Mouse (Mus musculus) forebrain, embryonic 14.5 days (tissue): ENCODE results near the gene Atp6v1b1. TPM values are rescaled to one million over a fixed set of nuclear protein-coding genes. Genes with fewer than 3 reads are reported as not detected.

Experiments
- ATAC-seq: fragments of 200-750 bp; cut with Nextera tagmentation; 2 replicates; pipeline ENCODE4 v1.8.0; 2017; ENCODE audit warnings: mild to moderate bottlenecking, moderate library complexity
- DNase-seq: peaks from one replicate; pipeline ENCODE4 v3.0.0-alpha.2; 2015; ENCODE audit warnings: low spot score
- H3K27ac ChIP-seq: fragments of 300-500 bp; sonication (generic); 2 replicates; pipeline ENCODE4 v1.5.1; 2014; ENCODE audit warnings: low read depth, mild to moderate bottlenecking, control low read depth, low read length, moderate library complexity
- H3K27me3 ChIP-seq: fragments of 300-500 bp; sonication (generic); replicated peaks from 2 replicates; pipeline ENCODE4 v1.6.1; 2014; ENCODE audit warnings: low read length, control low read depth, mixed read lengths; ENCODE audit not compliant: control insufficient read depth, insufficient read depth
- H3K36me3 ChIP-seq: fragments of 300-500 bp; sonication (generic); 2 replicates; pipeline ENCODE4 v1.6.1; 2014; ENCODE audit warnings: low read length, control low read depth; ENCODE audit not compliant: control insufficient read depth, insufficient read depth
- H3K4me1 ChIP-seq: fragments of 300-500 bp; sonication (generic); 2 replicates; pipeline ENCODE4 v1.6.1; 2014; ENCODE audit warnings: antibody characterized with exemption, low read length, control low read depth; ENCODE audit not compliant: control insufficient read depth, insufficient read depth
- H3K4me2 ChIP-seq: fragments of 300-500 bp; sonication (generic); 2 replicates; pipeline ENCODE4 v1.6.1; 2014; ENCODE audit warnings: mild to moderate bottlenecking, control low read depth, low read length
- H3K4me3 ChIP-seq: fragments of 300-500 bp; sonication (generic); 2 replicates; pipeline ENCODE4 v1.5.1; 2014; ENCODE audit warnings: low read depth, low read length, control low read depth
- H3K9ac ChIP-seq: fragments of 300-500 bp; sonication (generic); 2 replicates; pipeline ENCODE4 v1.6.1; 2014; ENCODE audit warnings: mild to moderate bottlenecking, low read length, control low read depth, moderate library complexity
- H3K9me3 ChIP-seq: fragments of 300-500 bp; sonication (generic); replicated peaks from 2 replicates; pipeline ENCODE4 v1.6.1; 2016; ENCODE audit warnings: low read length, control low read depth, mixed read lengths; ENCODE audit not compliant: control insufficient read depth
- WGBS: fragments of 180-500 bp; shearing (Covaris S2); extraction: QIAGEN DNeasy Blood & Tissue Kit; methylation state at CpG from one replicate; pipeline ENCODE4 v1.1.7; 2014; 5-methylcytosine and 5-hydroxymethylcytosine counted together
- polyA plus RNA-seq: library from polyadenylated mRNA; unstranded; fragments of >200 nt; fragmentation: Nextera tagmentation; extraction: Ambion mirVana; gene quantifications from 2 replicates; pipeline ENCODE4 v1.2.1, GENCODE M21; 2014

The Atp6v1b1 gene
- not detected in 2 replicates for polyA plus RNA-seq

- WGBS = 57% methylated on average over 5 of the region's 5 CpGs
- H3K4me1 ChIP-seq = no peaks in the 10 kb centered on the region
- H3K27ac ChIP-seq = no peak within 1 kb of the TSS
- no peak within 1 kb of the TSS for H3K9ac ChIP-seq
- ATAC-seq = peak; percentile 73; the same call in 1 of the 2 replicates
- H3K27me3 ChIP-seq = no peaks in the 10 kb centered on the region
- DNase-seq = peak; percentile 55
- no peak within 1 kb of the TSS for H3K4me2 ChIP-seq
- no peaks in the 10 kb centered on the region for H3K36me3 ChIP-seq
- no peaks in the 10 kb centered on the region for H3K9me3 ChIP-seq
- H3K4me3 ChIP-seq = no peak within 1 kb of the TSS
Observed at GRCm38 (mm10) chr6:83742761-83743160, at the start of gene Atp6v1b1. Atp6v1b1 (plus strand) TSS chr6:83742990.

GRCm38 (mm10) chr6:83693835-83694234, 49.0 kb upstream of the Atp6v1b1 start:
- no peaks in the 10 kb centered on the region for H3K4me1 ChIP-seq
- peaks cover 91% of the 10 kb centered on the region for H3K27me3 ChIP-seq
- H3K27ac ChIP-seq = no peak overlapping the region
- H3K36me3 ChIP-seq = no peaks in the 10 kb centered on the region
- no peak for ATAC-seq
- H3K9ac ChIP-seq = no peak overlapping the region
- under 1% methylated on average over 9 of the region's 9 CpGs for WGBS
- H3K4me2 ChIP-seq = no peak overlapping the region
- H3K9me3 ChIP-seq = no peaks in the 10 kb centered on the region
- H3K4me3 ChIP-seq = no peak overlapping the region
- peak; percentile 88 for DNase-seq

- no peak overlapping the region for H3K9ac ChIP-seq
- H3K27ac ChIP-seq = no peak overlapping the region
- ATAC-seq = no peak
- no peak overlapping the region for H3K4me3 ChIP-seq
- no peak for DNase-seq
- peaks cover 96% of the 10 kb centered on the region for H3K27me3 ChIP-seq
- no peak overlapping the region for H3K4me2 ChIP-seq
- WGBS = 4% methylated on average over 3 of the region's 3 CpGs
- H3K4me1 ChIP-seq = no peaks in the 10 kb centered on the region
- H3K9me3 ChIP-seq = no peaks in the 10 kb centered on the region
- H3K36me3 ChIP-seq = no peaks in the 10 kb centered on the region
Observed at GRCm38 (mm10) chr6:83695731-83696130, 47.1 kb upstream of the Atp6v1b1 start.

- Histone ChIP-seq H3K36me3 (no peaks in the 10 kb centered on the region), H3K4me2 (no peak overlapping the region), H3K4me1 (no peaks in the 10 kb centered on the region), H3K9me3 (no peaks in the 10 kb centered on the region), H3K4me3 (no peak overlapping the region), H3K27ac (no peak overlapping the region), H3K27me3 (peaks cover 94% of the 10 kb centered on the region), H3K9ac (no peak overlapping the region)
- 0% methylated on average over 7 of the region's 7 CpGs for WGBS
- DNase-seq (no peak), ATAC-seq (no peak)
Observed at GRCm38 (mm10) chr6:83696684-83697083, 46.1 kb upstream of the Atp6v1b1 start.

- Histone ChIP-seq H3K36me3 (no peaks in the 10 kb centered on the region), H3K9me3 (no peaks in the 10 kb centered on the region), H3K27me3 (peaks cover 91% of the 10 kb centered on the region), H3K4me1 (no peaks in the 10 kb centered on the region), H3K4me3 (no peak overlapping the region), H3K4me2 (no peak overlapping the region), H3K27ac (no peak overlapping the region), H3K9ac (no peak overlapping the region)
- under 1% methylated on average over 8 of the region's 8 CpGs for WGBS
- ATAC-seq (no peak), DNase-seq (no peak)
Observed at GRCm38 (mm10) chr6:83697932-83698331, 44.9 kb upstream of the Atp6v1b1 start.

- Histone ChIP-seq H3K27ac (no peak overlapping the region), H3K27me3 (peaks cover 90% of the 10 kb centered on the region), H3K4me2 (no peak overlapping the region), H3K4me3 (no peak overlapping the region), H3K36me3 (no peaks in the 10 kb centered on the region), H3K9ac (no peak overlapping the region), H3K9me3 (no peaks in the 10 kb centered on the region), H3K4me1 (no peaks in the 10 kb centered on the region)
- WGBS = 5% methylated on average over 5 of the region's 5 CpGs
- DNase-seq = no peak
- no peak for ATAC-seq
Observed at GRCm38 (mm10) chr6:83699971-83700370, 42.8 kb upstream of the Atp6v1b1 start.

- Histone ChIP-seq H3K4me2 (no peak overlapping the region), H3K27me3 (peaks cover 89% of the 10 kb centered on the region), H3K9me3 (no peaks in the 10 kb centered on the region), H3K9ac (no peak overlapping the region), H3K4me3 (no peak overlapping the region), H3K27ac (no peak overlapping the region), H3K4me1 (no peaks in the 10 kb centered on the region), H3K36me3 (no peaks in the 10 kb centered on the region)
- DNase-seq = no peak
- WGBS = under 1% methylated on average over 11 of the region's 11 CpGs
- ATAC-seq = no peak
Observed at GRCm38 (mm10) chr6:83701001-83701400, 41.8 kb upstream of the Atp6v1b1 start.

GRCm38 (mm10) chr6:83702146-83702999, 40.4 kb upstream of the Atp6v1b1 start:
- Histone ChIP-seq H3K9me3 (no peaks in the 10 kb centered on the region), H3K27ac (no peak overlapping the region), H3K4me1 (no peaks in the 10 kb centered on the region), H3K36me3 (no peaks in the 10 kb centered on the region), H3K27me3 (peaks cover 88% of the 10 kb centered on the region), H3K4me3 (no peak overlapping the region), H3K9ac (no peak overlapping the region), H3K4me2 (0 out of 2 replicates have a peak overlapping the region, but pooled peaks have one; percentile 9)
- under 1% methylated on average over 53 of the region's 53 CpGs for WGBS
- DNase-seq (no peak), ATAC-seq (no peak)

GRCm38 (mm10) chr6:83703000-83703721, 39.6 kb upstream of the Atp6v1b1 start:
- H3K27ac ChIP-seq = no peak overlapping the region
- H3K9ac ChIP-seq = no peak overlapping the region
- no peak overlapping the region for H3K4me3 ChIP-seq
- WGBS = 1% methylated on average over 27 of the region's 27 CpGs
- no peaks in the 10 kb centered on the region for H3K4me1 ChIP-seq
- H3K36me3 ChIP-seq = no peaks in the 10 kb centered on the region
- H3K27me3 ChIP-seq = peaks cover 88% of the 10 kb centered on the region
- DNase-seq (no peak), ATAC-seq (no peak)
- no peak overlapping the region for H3K4me2 ChIP-seq
- no peaks in the 10 kb centered on the region for H3K9me3 ChIP-seq
